Mouse (Mus musculus) olfactory bulb, adult 2 months (tissue): ENCODE results near the gene Cd80. TPM values are rescaled to one million over a fixed set of nuclear protein-coding genes. Genes with fewer than 3 reads are reported as not detected.
"Not testable (repeated sequence)": the region's sequence is repeated elsewhere in the genome, so short reads cannot be mapped to it uniquely, and the experiment has no call there.

ENCODE experiments used
- H3K27ac ChIP-seq: fragments of 200-500 bp; 2 replicates; pipeline ENCODE4 v1.5.1; 2012; ENCODE audit warnings: low read depth, low read length; ENCODE audit not compliant: insufficient read depth
- H3K4me1 ChIP-seq: fragments of 200-500 bp; 2 replicates; pipeline ENCODE4 v1.6.1; 2012; ENCODE audit warnings: low read length; ENCODE audit not compliant: control insufficient read depth, insufficient read depth
- H3K4me3 ChIP-seq: fragments of 200-500 bp; 2 replicates; pipeline ENCODE4 v1.5.1; 2012; ENCODE audit warnings: mild to moderate bottlenecking, low read depth, low read length, moderate library complexity; ENCODE audit not compliant: insufficient read depth
- CTCF ChIP-seq: fragments of 200-500 bp; IDR thresholded peaks from 2 replicates; pipeline ENCODE4 v1.5.1; 2012; ENCODE audit warnings: low read depth, mild to moderate bottlenecking, low read length, moderate library complexity; ENCODE audit not compliant: insufficient read depth
- POLR2A ChIP-seq: fragments of 200-500 bp; IDR thresholded peaks from 2 replicates; pipeline ENCODE4 v1.6.1; 2012; ENCODE audit warnings: mild to moderate bottlenecking, low read depth, low read length, moderate library complexity; ENCODE audit not compliant: insufficient read depth
- WGBS: fragments of 180-500 bp; shearing (Covaris S2); methylation state at CpG from one replicate; pipeline ENCODE4 v1.1.7; 2018; 5-methylcytosine and 5-hydroxymethylcytosine counted together
- polyA plus RNA-seq: library from polyadenylated mRNA; stranded (reverse); fragments of >200 nt; gene quantifications from 2 replicates; pipeline ENCODE4 v1.2.4, GENCODE M21; 2012; ENCODE audit warnings: low replicate concordance; ENCODE audit not compliant: missing spikeins, insufficient read depth, insufficient read length

Cd80 gene
- polyA plus RNA-seq, 1 experiment = not detected

DNA sequence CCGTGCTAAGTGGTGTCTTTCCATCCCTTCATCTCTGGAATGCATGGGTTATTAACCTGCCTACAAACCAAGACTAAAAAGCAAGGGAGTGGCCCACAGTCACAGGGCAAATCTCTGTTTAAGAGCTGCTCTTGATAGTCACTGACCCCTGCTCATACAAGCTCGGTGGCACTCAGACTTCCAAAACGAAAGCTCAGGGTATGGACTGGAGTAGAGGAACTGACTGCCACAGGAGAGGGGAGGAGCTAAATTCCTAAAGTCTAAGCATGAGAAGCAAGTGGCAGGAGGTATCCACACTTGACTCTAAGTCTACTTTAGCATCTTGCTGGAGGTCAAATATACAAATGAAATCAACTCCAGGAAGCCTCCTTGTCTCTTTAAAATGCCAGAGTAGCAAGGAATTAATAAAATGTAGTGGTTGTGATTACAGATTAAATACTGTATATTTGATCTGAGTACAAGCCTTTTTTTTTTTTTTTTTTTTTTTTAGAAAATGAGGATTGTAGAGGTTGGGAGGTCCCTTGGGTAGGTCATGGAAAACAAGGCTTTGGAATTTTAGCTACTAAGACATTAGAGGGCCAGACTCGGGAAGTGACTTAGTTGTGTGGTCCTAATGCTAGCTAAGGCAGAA is 20.4 kb downstream of the Cd80 start:
- H3K4me3 ChIP-seq = no peak overlapping the region
- TF ChIP-seq CTCF = no peak
- no peak for TF ChIP-seq POLR2A
- H3K4me1 ChIP-seq = peaks cover 8% of the 10 kb centered on the region
- 71% methylated on average over 4 of the region's 4 CpGs for WGBS
- H3K27ac ChIP-seq = no peak overlapping the region

DNA sequence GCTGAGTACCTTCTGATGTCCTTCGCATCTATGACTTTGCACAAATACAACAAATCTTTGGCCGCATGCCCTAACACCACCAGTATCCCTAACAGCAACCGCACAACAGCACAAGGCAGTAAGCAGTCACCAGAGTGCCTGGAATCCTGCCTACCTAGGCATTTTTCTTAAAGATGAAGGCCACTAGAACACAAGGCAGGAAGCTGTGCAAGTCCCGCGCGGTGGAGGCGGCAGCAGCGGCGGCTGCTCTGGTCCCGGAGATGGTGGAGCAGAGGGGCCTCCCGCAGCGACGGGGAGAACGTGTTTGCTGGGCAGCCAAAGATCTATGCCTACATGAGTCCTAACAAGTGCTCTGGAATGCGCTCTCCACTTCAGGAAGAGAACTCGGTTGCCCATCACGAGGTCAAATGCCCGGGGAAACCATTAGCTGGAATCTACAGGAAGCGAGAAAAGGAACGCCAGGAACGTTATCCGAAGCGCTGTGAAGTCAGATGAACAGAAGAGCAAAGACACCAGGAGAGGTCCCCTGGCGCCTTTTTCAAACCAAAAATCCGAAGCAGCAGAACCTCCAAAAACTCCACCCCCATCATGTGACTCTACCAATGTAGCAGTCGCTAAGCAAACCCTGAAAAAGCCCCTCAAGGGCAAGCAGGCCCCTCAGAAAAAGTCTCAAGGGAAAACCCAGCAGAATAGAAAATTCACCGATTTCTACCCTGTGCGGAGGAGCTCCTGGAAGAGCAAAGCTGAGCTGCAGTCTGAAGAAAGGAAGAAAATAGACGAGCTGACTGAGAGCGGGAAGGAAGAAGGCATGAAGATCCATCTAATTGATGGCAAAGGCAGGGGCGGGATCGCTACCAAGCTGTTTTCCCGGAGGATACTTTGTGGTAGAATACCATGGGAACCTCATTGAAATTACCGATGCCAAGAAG is 21.2 kb downstream of the Cd80 start:
- TF ChIP-seq CTCF = no peak
- TF ChIP-seq POLR2A = no peak
- WGBS = 6% methylated on average over 34 of the region's 34 CpGs
- 0 out of 2 replicates have a peak overlapping the region, but pooled peaks have one; percentile 31 for H3K27ac ChIP-seq
- peaks cover 8% of the 10 kb centered on the region for H3K4me1 ChIP-seq
- H3K4me3 ChIP-seq = peak overlapping the region; percentile 47

DNA sequence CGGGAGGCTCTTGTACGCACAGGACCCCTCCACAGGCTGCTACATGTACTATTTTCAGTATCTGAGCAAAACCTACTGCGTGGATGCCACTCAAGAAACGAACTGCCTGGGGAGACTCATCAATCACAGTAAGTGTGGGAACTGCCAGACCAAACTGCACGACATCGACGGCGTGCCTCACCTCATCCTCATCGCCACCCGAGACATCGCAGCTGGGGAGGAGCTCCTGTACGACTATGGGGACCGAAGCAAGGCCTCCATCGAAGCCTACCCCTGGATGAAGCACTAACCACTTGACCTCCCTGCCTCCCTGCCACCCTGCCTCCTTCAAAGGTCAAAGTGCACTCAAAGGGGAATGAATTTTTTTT is 21.9 kb downstream of the Cd80 start:
- H3K4me1 ChIP-seq, H3K27ac ChIP-seq: not testable (repeated sequence)
- WGBS = 62% methylated on average over 14 of the region's 14 CpGs
- H3K4me3 ChIP-seq = peak overlapping the region; percentile 47

DNA sequence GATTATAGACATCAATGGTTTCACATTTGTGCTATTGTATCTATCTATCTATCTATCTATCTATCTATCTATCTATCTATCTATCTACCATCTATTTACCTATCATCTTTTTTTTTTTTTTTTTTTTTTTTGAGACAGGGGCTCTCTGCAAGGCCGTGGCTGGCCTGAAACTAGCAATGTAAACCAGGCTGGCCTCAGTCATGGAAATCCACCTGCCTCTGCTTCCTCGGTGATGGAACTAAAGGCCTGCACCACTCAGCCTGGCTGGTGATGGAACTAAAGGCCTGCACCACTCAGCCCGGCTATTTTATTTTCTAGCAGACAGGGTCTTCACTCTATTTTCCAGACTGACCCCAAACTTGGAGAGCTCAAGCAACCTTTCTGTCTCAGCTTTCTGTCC is 22.9 kb downstream of the Cd80 start:
- 90% methylated on average over 3 of the region's 3 CpGs for WGBS
- TF ChIP-seq CTCF (no peak), POLR2A (no peak)
- Histone ChIP-seq H3K27ac (no peak overlapping the region), H3K4me3 (no peak overlapping the region), H3K4me1 (peaks cover 11% of the 10 kb centered on the region)

DNA sequence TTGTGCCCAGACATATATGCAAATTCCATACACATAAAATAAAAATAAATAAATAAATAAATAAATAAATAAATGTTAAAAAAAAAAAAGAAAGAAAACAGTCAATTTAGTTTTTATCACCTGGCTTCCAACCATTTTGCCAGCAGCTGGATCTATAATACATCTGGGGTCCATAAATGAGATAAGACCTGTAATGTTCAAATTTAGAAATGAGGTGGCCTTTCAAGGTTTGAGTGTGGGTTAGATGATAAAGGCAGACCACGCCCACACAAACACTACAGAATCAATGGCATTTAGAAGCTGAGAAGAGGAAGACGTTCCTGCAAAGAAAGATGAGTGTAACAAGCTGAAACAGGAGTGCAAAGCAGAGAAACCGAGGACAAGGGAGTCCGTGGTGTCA is 26.0 kb downstream of the Cd80 start:
- 88% methylated on average over 4 of the region's 4 CpGs for whole genome bisulfite sequencing
- peaks cover 15% of the 10 kb centered on the region for H3K4me1 ChIP-seq
- H3K4me3 ChIP-seq = no peak overlapping the region
- H3K27ac ChIP-seq = no peak overlapping the region
- TF ChIP-seq POLR2A (no peak), CTCF (no peak)

DNA sequence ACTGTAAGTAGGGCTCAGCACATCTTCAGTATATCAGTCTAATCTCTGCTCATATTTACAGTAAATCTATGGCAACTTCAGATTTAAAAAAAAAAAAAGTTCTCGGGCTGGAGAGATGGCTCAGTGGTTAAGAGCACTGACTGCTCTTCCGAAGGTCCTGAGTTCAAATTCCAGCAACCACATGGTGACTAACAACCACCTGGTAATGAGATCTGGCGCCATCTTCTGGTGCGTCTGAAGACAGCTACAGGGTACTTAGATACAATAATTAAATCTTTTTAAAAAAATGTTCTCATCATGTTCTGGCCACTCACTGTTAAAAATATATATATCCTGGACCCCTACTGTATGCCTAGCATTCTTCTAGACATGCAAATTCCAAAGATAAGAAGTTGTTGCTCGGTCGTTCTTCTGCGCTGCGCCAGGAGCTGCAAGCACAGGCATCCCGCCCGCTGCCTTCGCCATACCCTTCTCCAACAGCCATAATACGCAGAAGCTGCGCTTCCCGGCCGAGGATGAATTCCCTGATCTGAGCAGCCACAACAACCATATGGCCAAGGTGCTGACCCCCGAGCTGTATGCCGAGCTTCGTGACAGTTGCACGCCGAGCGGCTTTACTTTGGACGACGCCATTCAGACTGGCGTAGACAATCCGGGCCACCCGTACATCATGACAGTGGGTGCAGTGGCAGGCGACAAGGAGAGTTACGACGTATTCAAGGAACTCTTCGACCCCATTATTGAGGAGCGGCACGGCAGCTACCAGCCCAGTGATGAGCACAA is 27.6 kb downstream of the Cd80 start:
- no peak for TF ChIP-seq POLR2A
- TF ChIP-seq CTCF = no peak
- WGBS = 20% methylated on average over 32 of the region's 32 CpGs
- peak overlapping the region; percentile 26 for H3K4me3 ChIP-seq
- peaks cover 7% of the 10 kb centered on the region; the same call in 1 of the 2 replicates for H3K4me1 ChIP-seq
- H3K27ac ChIP-seq = no peak overlapping the region

DNA sequence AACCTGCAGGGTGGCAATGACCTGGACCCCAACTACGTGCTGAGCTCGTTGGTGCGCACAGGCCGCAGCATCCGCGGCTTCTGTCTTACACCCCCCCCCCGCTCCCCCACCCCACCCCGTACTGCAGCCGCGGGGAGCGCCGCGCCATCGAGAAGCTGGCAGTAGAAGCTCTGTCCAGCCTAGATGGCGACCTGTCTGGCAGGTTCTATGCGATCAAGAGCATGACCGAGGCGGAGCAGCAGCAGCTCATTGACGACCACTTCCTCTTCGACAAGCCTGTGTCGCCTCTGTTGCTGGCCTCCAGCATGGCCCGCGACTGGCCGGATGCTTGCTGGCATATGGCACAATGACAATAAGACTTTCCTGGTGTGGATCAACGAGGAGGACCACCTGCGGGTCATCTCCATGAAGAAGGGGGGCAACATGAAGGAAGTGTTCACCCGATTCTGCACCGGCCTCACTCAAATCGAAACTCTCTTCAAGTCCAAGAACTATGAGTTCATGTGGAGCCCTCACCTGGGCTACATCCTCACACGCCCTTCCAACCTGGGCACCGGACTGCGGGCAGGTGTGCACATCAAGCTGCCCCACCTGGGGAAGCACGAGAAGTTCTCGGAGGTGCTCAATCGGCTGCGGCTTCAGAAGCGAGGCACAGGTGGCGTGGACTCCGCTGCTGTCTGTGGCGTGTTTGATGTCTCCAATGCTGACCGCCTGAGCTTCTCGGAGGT is 28.4 kb downstream of the Cd80 start:
- H3K4me3 ChIP-seq = peak overlapping the region; percentile 26
- H3K27ac ChIP-seq = no peak overlapping the region
- TF ChIP-seq CTCF (no peak), POLR2A (no peak)
- WGBS = 42% methylated on average over 42 of the region's 42 CpGs
- peaks cover 7% of the 10 kb centered on the region; the same call in 1 of the 2 replicates for H3K4me1 ChIP-seq

DNA sequence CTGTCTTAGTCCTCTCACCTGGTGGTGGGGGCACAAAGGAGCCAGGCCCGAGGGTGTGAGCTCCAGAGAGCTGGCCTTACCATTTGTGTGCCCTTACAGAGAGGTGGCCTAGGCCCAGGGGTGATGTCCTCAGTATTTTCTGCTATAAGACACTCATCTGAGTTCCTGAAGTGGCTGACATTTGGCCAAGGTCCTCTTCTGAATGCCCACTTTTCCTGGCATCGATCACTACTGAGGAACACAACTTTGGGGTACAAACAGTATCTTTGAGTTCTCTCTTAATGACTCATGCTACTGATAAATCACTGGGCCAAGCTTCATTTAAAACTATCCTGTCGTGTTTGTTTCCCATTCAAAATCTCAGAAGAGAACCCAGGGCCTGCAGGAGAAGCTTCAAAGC is 37.2 kb downstream of the Cd80 start:
- 88% methylated on average over 3 of the region's 3 CpGs for WGBS
- Histone ChIP-seq H3K4me1 (no peaks in the 10 kb centered on the region), H3K4me3 (no peak overlapping the region), H3K27ac (no peak overlapping the region)
- TF ChIP-seq POLR2A (no peak), CTCF (no peak)
